Mouse (Mus musculus) stomach, postnatal 0 days (tissue): Measurements from ENCODE around the gene Ndufs8.

Experiments used
- CTCF ChIP-seq: IDR thresholded peaks from 2 replicates; pipeline ENCODE4 v1.5.1; 2016; ENCODE audit warnings: antibody characterized with exemption, low read depth, mild to moderate bottlenecking, moderate library complexity
- EP300 ChIP-seq: optimal IDR thresholded peaks from 2 replicates; pipeline ENCODE3; 2016; ENCODE audit warnings: antibody characterized with exemption

- TF ChIP-seq CTCF (no peak), EP300 (no peak)
These were observed 13.3 kb upstream of the Ndufs8 start for GRCm38 (mm10) chr19:3925859-3926258.
